Mouse (Mus musculus): ENCODE results near the gene Aldoc. TPM values are rescaled to one million over a fixed set of nuclear protein-coding genes. Genes with fewer than 3 reads are reported as not detected.
"Not testable (repeated sequence)": the region's sequence is repeated elsewhere in the genome, so short reads cannot be mapped to it uniquely, and the experiment has no call there.

The Aldoc gene
- total RNA-seq (2021): 100 to 1,000 TPM; 771 to 821 TPM

DNA sequence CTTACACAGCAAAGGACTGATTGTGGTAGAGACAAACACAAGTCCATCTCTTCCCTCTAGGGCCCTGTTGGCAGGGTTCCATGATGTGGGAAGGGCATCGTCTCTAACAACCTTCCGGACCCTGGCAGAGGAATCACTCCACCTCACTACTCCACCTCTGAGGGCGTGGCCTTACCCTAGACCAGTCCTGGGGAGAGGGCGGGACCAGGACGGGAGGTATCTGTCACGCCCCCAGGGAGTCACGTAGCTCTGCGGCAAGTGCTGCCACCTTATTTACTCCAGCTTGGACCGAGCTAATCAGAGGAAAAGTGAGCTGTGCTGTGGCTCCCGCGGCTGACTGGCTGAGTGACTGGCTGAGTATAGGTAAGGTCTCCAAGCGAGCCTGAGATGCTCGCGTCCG lies at the start of gene Aldoc:
Gene Aldoc, plus strand, starts transcription at position 109 of the 400 bp plus-strand sequence.
- peak; percentile 70 to 84 for DNase-seq (ENCODE audit: low spot score in 2 of 2)
- intact Hi-C loops (cut with DNase I): no loop called here

DNA sequence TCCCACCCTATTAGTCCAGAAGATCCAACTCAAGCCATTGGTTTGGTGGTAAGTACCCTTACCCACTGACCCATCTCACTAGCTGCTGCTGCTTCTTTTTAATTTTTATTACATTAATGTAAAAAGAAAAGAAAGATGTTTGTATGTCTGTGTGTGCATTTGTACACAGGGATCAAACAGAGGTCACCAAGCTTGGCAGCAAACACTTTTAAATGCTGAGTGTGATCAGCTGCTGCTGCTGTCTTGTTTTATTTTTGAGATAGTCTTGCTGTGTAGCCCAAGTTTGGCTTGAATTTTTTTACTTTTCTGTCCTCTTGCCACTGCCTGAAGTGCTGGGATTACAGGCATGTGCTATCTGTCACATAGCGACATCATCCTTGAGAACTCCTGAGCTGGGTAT lies 47.2 kb upstream of the Aldoc start:
- no peak for DNase-seq (ENCODE audit: low spot score in 2 of 2)
- intact Hi-C loops (cut with DNase I): loop anchor here (5.0 kb wide), 1 partner anchor 53 kb away; no protein-coding TSS in a partner anchor

DNA sequence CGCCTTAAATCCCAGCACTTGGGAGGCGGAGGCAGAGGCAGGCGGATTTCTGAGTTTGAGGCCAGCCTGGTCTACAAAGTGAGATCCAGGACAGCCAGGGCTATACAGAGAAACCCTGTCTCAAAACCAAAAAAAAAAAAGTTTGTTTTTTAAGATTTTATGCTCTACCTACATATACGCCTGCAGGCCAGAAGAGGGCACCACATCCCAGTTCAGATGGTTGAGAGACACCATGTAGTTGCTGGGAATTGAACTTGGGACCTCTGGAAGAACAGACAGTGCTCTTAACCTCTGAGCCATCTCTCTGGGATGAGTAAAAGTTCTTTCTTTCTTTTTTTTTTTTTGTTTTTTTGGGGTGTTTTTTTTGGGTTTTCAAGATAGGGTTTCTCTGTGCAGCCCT lies 46.6 kb upstream of the Aldoc start:
- intact Hi-C loops (cut with DNase I): loop anchor here (5.0 kb wide), 1 partner anchor 54 kb away; no protein-coding TSS in a partner anchor
- DNase-seq (ENCODE audit: low spot score in 2 of 2): not testable (repeated sequence)

DNA sequence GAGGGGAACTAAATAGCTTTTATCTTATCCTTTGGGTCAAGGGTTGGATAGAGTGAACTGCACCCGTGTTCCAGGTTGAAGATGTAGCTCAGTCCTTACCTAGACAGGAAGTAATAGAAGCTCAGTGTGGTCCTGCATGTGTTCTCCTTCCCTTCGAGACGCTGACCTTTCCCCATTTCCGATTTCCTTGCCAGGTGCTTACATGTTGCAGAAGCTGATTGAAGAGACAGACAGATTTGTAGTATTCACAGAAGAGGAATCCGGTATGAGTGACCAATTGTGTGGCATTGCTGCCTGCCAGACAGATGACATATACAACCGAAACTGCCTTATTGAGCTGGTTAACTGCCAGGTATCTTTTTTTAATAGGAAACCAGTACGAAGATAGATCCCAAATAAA lies 43.9 kb upstream of the Aldoc start:
- intact Hi-C loops (cut with DNase I): loop anchor here (5.0 kb wide), 1 partner anchor 57 kb away; no protein-coding TSS in a partner anchor

DNA sequence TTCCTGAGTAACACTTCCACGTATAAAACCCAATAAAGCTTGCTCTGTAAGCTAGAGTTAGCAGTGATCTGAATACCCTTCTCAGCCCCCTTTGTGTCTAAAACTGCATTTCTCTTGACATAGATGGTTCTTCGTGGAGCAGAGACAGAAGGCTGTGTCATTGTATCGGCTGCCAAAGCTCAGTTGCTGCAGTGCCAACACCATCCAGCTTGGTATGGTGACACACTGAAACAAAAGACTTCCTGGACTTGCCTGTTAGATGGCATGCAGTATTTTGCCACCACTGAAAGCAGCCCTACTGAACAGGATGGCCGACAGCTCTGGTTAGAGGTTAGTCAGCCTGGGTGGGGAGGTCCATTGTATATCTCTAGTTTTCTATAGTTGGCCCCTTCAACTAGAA lies 43.2 kb upstream of the Aldoc start:
- intact Hi-C loops (cut with DNase I): loop anchor here (5.0 kb wide), 1 partner anchor 57 kb away; no protein-coding TSS in a partner anchor
- no peak for DNase-seq (ENCODE audit: low spot score in 2 of 2)

More for the DNA sequence above, 43.9 kb upstream of the Aldoc start:
- DNase-seq (ENCODE audit: low spot score in 2 of 2): no peak

DNA sequence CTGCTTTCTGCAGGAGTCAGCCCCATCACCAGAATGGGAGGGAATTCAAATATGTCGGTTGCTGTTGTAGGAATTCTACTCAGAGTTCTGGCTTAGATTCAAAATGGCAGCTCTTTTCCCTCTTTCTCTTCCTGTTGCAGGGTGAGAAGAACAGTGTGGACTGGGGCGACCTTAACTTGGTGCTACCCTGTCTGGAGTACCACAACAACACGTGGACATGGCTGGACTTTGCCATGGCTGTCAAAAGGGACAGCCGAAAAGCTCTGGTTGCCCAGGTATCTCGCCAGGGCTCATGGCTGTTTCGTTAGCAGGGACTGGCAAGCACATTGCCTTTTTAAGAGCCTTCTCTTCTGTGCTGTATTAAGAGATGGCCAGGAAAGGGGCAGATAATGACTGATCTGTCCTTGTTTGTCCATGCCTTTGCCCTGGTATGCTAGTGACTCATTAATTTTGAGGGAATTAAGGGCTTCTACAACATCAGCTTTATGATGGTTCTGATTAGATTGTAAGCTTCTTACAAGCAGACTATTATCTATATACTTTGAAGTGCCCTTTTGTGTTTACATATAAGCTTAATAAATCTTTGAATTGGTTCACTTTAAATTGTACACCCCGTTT lies 33.5 kb upstream of the Aldoc start:
- intact Hi-C loops (cut with DNase I): no loop called here
- DNase-seq (ENCODE audit: low spot score in 2 of 2): no peak

DNA sequence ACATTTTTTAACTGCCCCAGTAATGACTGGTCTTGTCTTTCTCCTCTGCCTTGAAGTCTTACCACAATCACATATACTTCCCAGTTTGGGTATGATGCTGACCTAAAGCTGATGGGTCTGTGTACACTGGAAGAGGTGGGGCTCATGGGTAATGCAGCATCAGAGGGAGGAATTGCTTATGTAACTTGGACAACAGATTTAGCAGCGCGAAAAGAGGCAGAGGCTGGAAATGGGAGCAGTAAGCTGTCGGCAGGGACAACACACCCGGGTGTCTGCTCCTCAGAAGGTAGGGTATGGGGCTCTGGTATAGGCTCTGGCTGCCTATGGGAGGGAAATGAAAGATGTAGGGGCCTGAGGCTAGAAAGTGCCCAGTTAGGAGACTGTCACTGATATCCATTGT lies 32.1 kb upstream of the Aldoc start, which contains the start of gene BC030499:
Gene BC030499, plus strand, starts transcription at position 188 of the 400 bp plus-strand sequence.
- peak; percentile 42 to 81 for DNase-seq (ENCODE audit: low spot score in 2 of 2)
- intact Hi-C loops (cut with DNase I): no loop called here

DNA sequence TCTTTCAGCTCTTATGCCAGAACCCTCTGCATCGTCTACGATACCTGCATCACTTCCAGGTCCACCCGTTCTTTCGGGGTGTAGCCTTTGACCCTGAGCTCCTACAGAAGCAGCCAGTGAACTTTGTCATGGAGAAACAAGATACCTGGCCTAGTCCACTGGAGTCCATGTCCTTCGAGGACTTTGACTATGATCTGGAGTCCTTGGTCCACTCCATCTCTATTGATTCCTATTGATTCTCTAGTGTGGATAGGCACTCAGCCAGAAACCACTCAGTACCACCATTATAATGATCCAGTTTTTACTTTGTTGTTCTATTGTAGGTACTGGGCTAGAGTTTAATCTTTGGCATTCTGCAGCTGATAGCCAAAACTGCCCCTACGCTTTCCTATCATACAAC lies 28.2 kb upstream of the Aldoc start:
- no peak for DNase-seq (ENCODE audit: low spot score in 2 of 2)
- intact Hi-C loops (cut with DNase I): no loop called here

DNA sequence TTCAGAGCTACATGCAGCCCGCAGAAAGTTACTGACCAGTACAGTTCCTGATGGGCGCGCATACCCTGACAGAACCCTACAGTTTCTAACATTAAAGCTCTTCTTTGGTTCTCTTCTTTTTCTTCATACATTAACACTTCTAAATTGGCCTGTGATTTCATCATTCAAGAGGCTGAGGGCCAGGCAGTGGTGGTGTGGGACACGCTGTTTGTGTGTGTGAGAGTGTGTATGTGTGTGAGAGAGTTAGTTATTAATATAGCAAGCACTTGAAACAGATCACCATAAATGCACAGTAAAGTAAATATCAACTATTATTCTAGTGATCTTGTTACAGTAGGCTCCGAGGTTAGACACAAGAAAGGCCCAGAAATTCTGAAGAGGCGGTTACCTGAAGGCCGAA lies 21.9 kb upstream of the Aldoc start:
- intact Hi-C loops (cut with DNase I): loop anchor here (1.0 kb wide), 1 partner anchor 27 kb away; the partner anchor contains the start of gene Pigs
- no peak for DNase-seq (ENCODE audit: low spot score in 2 of 2)

DNA sequence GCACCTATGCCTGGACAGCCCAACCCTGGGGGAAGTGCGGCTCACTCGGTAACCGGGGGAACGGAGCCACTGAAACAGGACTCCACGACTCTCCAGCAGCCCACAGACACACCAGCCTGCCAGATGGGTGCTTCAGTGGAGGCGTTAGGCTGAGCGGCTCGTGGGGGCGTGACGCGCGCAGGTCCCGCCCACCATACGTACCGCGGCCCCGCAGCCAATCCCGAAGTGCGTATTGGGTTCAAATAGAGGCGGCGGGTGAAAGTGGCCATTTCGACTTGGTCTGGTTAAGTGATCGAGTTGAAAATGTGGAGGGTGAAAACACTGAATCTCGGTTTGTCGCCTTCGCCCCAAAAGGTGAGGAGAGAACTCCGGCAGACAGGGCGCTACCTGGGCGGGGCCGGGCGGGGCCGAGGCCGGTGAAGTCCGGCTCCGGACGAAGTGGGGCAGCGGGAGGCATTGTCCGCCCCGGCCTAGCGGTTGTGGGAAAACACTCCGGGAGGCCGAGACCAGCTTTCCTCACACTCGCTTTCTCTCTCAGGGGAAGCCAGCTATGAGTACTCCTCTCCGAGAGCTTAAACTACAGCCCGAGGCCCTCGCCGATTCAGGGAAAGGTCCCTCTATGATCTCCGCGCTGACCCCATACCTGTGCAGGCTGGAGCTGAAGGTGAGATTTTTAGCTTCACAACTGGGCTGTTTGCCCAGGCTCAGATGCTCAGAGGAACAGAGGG lies 21.2 kb upstream of the Aldoc start, which contains the start of gene Spag5:
Gene Spag5, plus strand, starts transcription at position 173 of the 728 bp plus-strand sequence.
- intact Hi-C loops (cut with DNase I): loop anchor here (1.0 kb wide), 1 partner anchor 27 kb away; the partner anchor contains the start of gene Pigs
- DNase-seq (ENCODE audit: low spot score in 2 of 2): peak; percentile 90 to 97

DNA sequence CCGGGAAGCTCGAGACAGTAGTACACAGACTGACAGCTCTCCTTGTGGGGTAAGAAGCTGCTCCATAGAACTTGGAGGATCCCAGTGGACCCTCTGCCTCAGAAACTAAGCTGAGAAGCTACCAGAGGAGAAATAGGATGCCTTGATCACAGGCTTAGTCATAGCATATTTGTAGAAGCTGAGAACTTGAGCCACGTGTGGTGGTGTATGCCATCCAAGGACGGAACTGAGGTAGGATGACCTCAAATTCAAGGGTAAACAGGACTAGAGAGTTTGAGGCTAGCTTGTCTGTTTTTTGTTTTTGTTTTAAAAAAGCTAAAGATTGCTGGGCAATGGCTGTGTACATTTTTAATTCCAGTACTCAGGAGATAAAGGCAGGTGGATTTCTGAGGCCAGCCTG lies 17.5 kb upstream of the Aldoc start:
- intact Hi-C loops (cut with DNase I): no loop called here
- DNase-seq (ENCODE audit: low spot score in 2 of 2): no peak

DNA sequence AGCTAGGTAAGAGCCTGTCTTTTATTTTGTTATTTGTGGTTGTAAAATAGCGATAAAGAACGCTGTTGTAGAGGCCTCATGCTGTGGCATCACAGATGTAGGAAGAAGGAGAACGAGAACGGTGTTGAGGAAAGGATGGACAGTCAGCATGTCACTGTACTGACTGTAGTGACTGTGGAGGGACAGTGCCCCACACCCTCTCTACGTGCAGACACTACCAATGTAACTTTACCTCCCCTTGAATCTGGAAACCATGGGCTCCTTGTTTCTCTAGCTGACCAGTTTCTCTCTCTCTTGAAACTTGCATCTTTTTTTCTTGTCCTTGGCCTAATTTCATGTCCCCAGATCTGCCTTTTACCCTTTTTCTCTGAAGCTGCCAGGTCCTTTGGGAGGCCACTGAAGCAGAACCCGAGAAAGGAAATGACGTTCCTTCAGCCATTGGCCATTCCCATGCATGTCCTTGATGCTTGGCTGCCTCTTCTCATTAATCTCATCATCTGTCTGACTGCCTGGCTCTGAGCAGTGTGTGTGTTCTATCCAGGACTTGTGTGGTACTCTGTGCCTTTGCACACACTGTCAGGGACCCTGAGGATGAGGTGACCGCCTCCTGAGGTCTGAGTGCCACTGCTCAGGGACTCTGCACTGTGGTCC lies 11.8 kb upstream of the Aldoc start:
- DNase-seq (ENCODE audit: low spot score in 2 of 2): no peak
- intact Hi-C loops (cut with DNase I): no loop called here

DNA sequence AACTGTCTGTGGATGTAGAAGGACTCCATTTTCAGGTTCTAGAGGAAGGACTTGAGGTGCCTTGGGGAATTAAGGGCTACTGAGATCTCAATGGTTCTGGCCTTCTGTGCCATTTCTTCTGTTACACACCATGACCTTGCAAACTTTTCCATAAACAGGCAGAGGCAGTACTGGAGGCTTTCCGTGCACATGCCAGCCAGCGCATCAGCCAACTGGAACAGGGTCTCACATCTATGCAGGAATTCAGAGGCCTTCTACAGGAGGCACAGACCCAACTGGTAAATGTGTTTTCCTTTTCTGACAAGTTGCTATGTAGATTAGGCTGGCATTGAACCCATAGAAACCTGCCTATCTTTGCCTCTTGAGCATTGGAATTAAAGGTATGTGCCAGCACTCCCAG lies 9.1 kb upstream of the Aldoc start:
- DNase-seq (ENCODE audit: low spot score in 2 of 2): no peak
- intact Hi-C loops (cut with DNase I): no loop called here

DNA sequence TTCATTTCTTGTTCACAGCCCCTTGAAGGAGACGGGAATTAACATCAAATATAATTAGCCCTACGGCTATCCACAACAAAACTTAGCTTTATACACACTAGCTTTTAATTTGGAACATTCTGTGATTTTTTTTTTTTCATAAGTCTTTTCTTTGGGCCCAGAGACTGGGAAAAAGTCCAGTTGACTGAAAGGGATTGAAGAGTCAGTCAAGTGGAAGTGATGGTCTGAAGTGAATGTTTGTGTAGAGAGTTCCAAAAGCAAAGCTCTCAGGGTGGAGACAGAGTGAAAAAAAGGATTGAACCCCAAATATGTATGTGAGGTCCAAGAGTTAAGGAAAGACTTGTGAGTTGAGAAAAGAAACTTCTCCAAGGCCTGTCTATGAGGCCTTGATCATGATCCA lies 4.4 kb upstream of the Aldoc start:
- DNase-seq (ENCODE audit: low spot score in 2 of 2): no peak
- intact Hi-C loops (cut with DNase I): no loop called here

DNA sequence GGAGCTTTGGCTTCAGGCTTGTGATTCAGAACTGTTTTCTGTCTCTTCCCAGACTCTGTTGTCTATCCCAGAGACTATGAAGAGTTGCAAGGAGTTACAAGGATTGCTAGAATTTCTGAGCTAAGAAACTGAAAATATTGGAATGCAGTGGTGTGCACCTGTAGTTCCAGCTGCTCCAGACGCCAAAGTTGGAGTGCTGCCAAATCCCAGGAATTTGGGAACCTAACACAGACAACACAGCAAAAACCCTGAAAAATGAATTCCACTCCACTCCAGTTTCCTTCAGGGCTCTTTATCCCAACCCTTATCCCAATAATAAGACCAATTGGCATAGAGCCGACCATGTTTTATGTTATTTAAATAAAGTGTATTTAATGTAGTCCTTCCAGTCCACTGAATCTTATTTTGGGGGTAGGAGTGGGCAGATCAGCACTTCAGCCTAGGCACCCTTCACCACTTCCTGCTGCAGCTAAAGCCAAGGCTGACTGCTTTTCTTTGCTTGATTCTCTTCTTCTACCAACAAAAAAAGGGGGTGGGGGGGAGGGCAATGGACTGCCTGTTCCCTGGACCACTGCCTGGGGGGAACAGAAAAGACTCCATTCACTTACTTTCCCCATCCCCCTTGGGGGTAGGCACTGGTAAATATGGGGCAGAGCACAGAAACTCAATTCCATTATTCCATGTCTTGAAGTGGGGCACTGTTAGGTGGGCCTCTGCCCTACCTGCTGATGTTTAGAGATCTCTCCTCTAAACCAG lies 514 bp upstream of the Aldoc start:
- intact Hi-C loops (cut with DNase I): no loop called here
- no peak for DNase-seq (ENCODE audit: low spot score in 2 of 2)

DNA sequence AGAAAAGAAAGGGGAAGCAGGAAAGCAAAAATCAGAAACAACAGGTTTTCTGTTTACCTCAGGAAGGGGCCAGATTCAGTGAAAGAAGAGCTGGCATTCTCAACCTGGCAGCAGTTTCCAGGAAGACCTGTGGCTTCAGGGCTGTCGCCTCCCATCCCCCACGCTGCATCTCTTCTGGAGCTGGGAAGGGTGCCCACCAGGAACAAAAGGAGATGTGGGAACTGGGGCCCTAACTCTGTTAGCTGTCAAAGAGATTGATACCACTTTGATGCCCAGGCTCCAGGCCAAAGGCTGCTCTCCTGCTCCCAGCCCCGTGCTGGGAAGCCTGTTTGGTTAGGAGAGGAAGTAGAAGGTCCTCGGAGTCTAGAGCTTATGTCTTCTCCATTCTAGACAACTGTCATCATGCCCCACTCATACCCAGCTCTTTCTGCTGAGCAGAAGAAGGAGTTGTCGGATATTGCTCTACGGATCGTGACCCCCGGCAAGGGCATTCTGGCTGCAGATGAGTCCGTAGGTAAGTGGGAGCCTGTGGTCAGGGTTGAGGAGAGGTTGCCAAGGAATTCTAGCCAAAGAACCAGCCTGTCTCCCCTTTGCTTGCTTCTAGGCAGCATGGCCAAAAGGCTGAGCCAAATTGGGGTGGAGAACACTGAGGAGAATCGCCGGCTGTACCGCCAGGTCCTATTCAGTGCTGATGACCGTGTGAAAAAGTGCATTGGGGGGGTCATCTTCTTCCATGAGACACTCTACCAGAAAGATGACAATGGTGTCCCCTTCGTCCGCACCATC lies 1.4 kb downstream of the Aldoc start:
- intact Hi-C loops (cut with DNase I): no loop called here
- peak in 1 of 2 experiments; percentile 35 for DNase-seq (ENCODE audit: low spot score in 2 of 2)

DNA sequence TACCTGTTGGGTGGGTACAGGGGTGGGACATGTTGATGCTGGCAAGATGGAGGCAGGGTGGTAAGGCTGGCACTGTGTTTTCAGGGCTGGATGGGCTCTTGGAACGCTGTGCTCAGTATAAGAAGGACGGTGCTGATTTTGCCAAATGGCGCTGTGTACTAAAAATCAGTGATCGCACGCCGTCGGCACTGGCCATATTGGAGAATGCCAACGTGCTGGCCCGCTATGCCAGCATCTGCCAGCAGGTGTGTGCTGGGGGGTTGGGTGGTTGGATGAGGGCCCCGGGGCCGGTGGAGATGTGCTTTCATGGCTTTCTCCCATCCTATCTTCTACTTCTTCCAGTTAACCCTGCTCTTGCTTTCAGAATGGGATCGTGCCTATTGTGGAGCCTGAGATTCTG lies 2.2 kb downstream of the Aldoc start:
- intact Hi-C loops (cut with DNase I): no loop called here
- DNase-seq (ENCODE audit: low spot score in 2 of 2): no peak

DNA sequence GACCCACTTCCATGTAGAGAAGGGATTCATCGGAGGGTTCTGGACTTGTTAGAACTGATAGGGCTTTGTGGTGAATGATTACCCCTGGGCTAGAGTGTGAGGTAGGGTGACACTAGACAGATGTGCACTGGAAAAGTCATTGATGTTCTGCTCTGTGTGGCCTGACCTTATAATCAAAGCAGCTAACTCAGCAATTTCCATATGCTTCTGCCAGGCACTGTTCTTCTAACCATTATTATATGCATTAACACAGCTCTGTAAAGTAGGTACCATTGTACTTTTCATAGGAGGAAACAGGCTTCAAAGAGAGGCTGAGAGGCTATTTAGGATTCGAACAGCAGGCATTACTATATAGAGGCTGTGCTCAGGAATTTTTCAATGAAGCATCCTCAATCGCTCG lies 4.4 kb downstream of the Aldoc start:
- intact Hi-C loops (cut with DNase I): no loop called here
- DNase-seq (ENCODE audit: low spot score in 2 of 2): no peak

All from left cerebral cortex, postnatal 25 days (tissue).